Mouse (Mus musculus) urinary bladder, postnatal 14 days (tissue): ENCODE measurements around the gene Lpcat2.
"Not testable (repeated sequence)": the region's sequence is repeated elsewhere in the genome, so short reads cannot be mapped to it uniquely, and the experiment has no call there.

Experiments
- DNase-seq: peaks from one replicate; pipeline ENCODE4 v3.0.0; 2021; ENCODE audit warnings: low spot score

Lpcat2 gene

GRCm38 (mm10) chr8:92853188-92853983, 1.8 kb upstream of the Lpcat2 start:
- no peak for DNase-seq

- no peak for DNase-seq
Measured at GRCm38 (mm10) chr8:92854673-92855072, 466 bp upstream of the Lpcat2 start.

- no peak for DNase-seq
Measured at GRCm38 (mm10) chr8:92856273-92856986, 1.3 kb downstream of the Lpcat2 start.

GRCm38 (mm10) chr8:92858475-92859182, 3.5 kb downstream of the Lpcat2 start:
- DNase-seq: no peak

- no peak for DNase-seq
Measured at GRCm38 (mm10) chr8:92861977-92862376, 6.8 kb downstream of the Lpcat2 start.

GRCm38 (mm10) chr8:92870281-92870680, 15.1 kb downstream of the Lpcat2 start:
- no peak for DNase-seq

- no peak for DNase-seq
Measured at GRCm38 (mm10) chr8:92872063-92872759, 17.1 kb downstream of the Lpcat2 start.

GRCm38 (mm10) chr8:92875795-92876194, 20.7 kb downstream of the Lpcat2 start:
- no peak for DNase-seq

GRCm38 (mm10) chr8:92881247-92881646, 26.1 kb downstream of the Lpcat2 start:
- no peak for DNase-seq

GRCm38 (mm10) chr8:92883771-92884170, 28.6 kb downstream of the Lpcat2 start:
- DNase-seq: peak; percentile 44

GRCm38 (mm10) chr8:92892216-92892615, 37.1 kb downstream of the Lpcat2 start:
- DNase-seq: not testable (repeated sequence)

- DNase-seq: no peak
Measured at GRCm38 (mm10) chr8:92893870-92894269, 38.7 kb downstream of the Lpcat2 start.

- peak; percentile 48 for DNase-seq
Measured at GRCm38 (mm10) chr8:92895053-92895452, 39.9 kb downstream of the Lpcat2 start.

- DNase-seq: no peak
Measured at GRCm38 (mm10) chr8:92896056-92896455, 40.9 kb downstream of the Lpcat2 start.

- no peak for DNase-seq
Measured at GRCm38 (mm10) chr8:92896611-92897010, 41.5 kb downstream of the Lpcat2 start.

- DNase-seq: no peak
Measured at GRCm38 (mm10) chr8:92897794-92898193, 42.7 kb downstream of the Lpcat2 start.

- no peak for DNase-seq
Measured at GRCm38 (mm10) chr8:92899590-92899989, 44.5 kb downstream of the Lpcat2 start.

- no peak for DNase-seq
Measured at GRCm38 (mm10) chr8:92901107-92901506, 46.0 kb downstream of the Lpcat2 start, which contains the start of gene Capns2. Capns2 (plus strand) TSS chr8:92901407.

GRCm38 (mm10) chr8:92902981-92903380, 47.8 kb downstream of the Lpcat2 start:
- no peak for DNase-seq

- DNase-seq: no peak
Measured at GRCm38 (mm10) chr8:92903488-92904135, 48.5 kb downstream of the Lpcat2 start.

- no peak for DNase-seq
Measured at GRCm38 (mm10) chr8:92906553-92906952, 51.4 kb downstream of the Lpcat2 start.
